Mouse (Mus musculus) lung, postnatal 0 days (tissue): ENCODE measurements at regions not wholly inside any gene's neighbourhood (a gene's known extent, or its start where the extent isn't known, plus 50 kb on each side); places are given as distances from the start of the nearest gene placed in this dataset.

ENCODE experiments used
- CTCF ChIP-seq: IDR thresholded peaks from 2 replicates; pipeline ENCODE4 v1.5.1; 2016; ENCODE audit warnings: antibody characterized with exemption, mild to moderate bottlenecking
- EP300 ChIP-seq: IDR thresholded peaks from 2 replicates; pipeline ENCODE4 v1.6.1; 2016; ENCODE audit warnings: antibody characterized with exemption, mild to moderate bottlenecking, control low read depth

DNA sequence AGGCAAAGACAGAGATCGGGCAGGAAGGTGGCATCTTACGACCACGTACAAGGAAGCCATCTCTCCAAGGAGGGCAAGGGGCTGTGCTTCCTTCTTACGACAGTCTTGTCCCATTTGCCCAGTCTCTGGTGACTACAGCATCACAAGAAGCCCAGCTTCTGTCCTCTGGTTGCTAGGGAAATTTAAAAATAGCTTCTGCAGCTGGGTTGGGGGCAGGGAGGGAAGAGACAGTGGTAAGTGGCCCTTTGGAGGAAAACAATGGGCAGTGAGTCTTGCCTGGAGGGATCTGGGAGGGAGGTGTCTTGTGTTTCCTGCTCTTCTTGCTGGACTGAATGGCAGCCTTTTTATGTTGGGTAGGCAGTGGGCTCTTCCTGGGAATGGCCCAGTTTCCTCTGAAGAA, 62.8 kb upstream of the Dgkg start:
- TF ChIP-seq CTCF (no peak), EP300 (no peak)
